Mouse (Mus musculus) liver, embryonic 12.5 days (tissue): ENCODE measurements at regions not wholly inside any gene's neighbourhood (a gene's known extent, or its start where the extent isn't known, plus 50 kb on each side); places are given as distances from the start of the nearest gene placed in this dataset.

Source experiments
- ATAC-seq: fragments of 200-750 bp; cut with Nextera tagmentation; 2 replicates; pipeline ENCODE4 v1.8.0; 2017; ENCODE audit warnings: moderate number of reproducible peaks, mild to moderate bottlenecking, moderate library complexity
- H3K27ac ChIP-seq: fragments of 300-500 bp; sonication (generic); 2 replicates; pipeline ENCODE4 v1.5.1; 2016; ENCODE audit warnings: mild to moderate bottlenecking
- H3K27me3 ChIP-seq: fragments of 300-500 bp; sonication (generic); replicated peaks from 2 replicates; pipeline ENCODE4 v1.6.1; 2016; ENCODE audit warnings: mild to moderate bottlenecking, moderate library complexity
- H3K36me3 ChIP-seq: fragments of 300-500 bp; sonication (generic); 2 replicates; pipeline ENCODE4 v1.6.1; 2016; ENCODE audit warnings: mild to moderate bottlenecking, moderate library complexity
- H3K4me1 ChIP-seq: fragments of 300-500 bp; sonication (generic); 2 replicates; pipeline ENCODE4 v1.6.1; 2016
- H3K4me2 ChIP-seq: fragments of 300-500 bp; sonication (generic); 2 replicates; pipeline ENCODE4 v1.6.1; 2016; ENCODE audit warnings: mild to moderate bottlenecking, moderate library complexity
- H3K4me3 ChIP-seq: fragments of 300-500 bp; sonication (generic); 2 replicates; pipeline ENCODE4 v1.5.1; 2016; ENCODE audit warnings: mild to moderate bottlenecking, moderate library complexity
- H3K9ac ChIP-seq: fragments of 300-500 bp; sonication (generic); 2 replicates; pipeline ENCODE4 v1.6.1; 2016; ENCODE audit warnings: mild to moderate bottlenecking, moderate library complexity
- H3K9me3 ChIP-seq: fragments of 300-500 bp; sonication (generic); replicated peaks from 2 replicates; pipeline ENCODE4 v1.6.1; 2016; ENCODE audit warnings: mild to moderate bottlenecking, moderate library complexity
- WGBS: fragments of 180-500 bp; shearing (Covaris S2); methylation state at CpG from one replicate; pipeline ENCODE4 v1.1.7; 2016; ENCODE audit not compliant: insufficient replicate concordance; 5-methylcytosine and 5-hydroxymethylcytosine counted together

DNA sequence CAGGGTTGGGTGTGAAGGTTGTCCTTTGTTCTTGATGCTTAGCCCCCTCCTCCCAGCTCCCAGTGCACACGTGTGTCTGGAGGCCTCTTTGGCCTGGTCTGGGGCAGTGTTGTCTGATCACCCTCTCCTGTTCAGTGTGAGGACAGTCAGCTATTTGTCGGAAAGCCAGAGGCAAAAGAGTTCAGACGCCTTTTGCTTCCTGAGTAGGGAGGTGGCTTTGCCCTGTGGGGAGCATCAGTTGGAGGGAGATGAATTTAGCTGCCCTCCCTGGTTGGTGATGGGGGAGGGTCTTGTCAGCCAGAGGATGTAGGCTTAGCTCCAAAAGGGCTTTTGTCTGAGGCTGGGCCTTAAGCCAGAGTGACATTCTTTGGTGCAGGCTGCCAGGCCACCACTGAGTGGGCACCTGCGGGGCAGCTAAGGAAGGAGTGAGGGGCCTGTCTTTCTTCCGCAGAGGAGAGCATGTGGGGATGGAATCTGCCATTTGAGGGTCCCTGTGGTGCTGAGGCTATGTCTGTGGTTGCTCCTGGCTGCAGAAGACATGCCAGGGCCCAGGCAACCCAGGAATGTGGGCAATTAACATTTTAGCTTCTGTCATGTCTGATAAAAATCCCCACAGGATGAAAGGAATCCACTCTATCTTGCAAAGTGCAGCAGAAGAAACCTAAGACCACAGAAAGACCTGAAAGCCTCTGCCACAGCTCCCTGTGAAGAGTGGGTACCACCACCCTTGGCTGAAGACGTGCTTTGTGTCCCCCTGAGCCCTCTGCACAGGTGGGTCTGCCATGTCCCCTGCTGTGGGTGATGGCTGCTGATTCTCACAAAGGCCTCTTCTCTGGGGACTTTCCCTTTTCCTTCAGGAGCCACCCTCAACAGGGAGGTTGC, 265.6 kb downstream of the Gm49356 start:
- H3K4me3 ChIP-seq: no peak overlapping the region
- no peak overlapping the region for H3K27ac ChIP-seq
- 0 out of 2 replicates have a peak, but pooled peaks cover 12% of the 10 kb centered on the region for H3K27me3 ChIP-seq
- WGBS: 39% methylated on average over 6 of the region's 6 CpGs
- no peaks in the 10 kb centered on the region for H3K36me3 ChIP-seq
- H3K9ac ChIP-seq: no peak overlapping the region
- no peaks in the 10 kb centered on the region for H3K9me3 ChIP-seq
- ATAC-seq: no peak
- H3K4me1 ChIP-seq: no peaks in the 10 kb centered on the region
- H3K4me2 ChIP-seq: no peak overlapping the region

- no peak overlapping the region for H3K4me3 ChIP-seq
- H3K9ac ChIP-seq: no peak overlapping the region
- H3K36me3 ChIP-seq: no peaks in the 10 kb centered on the region
- 0 out of 2 replicates have a peak, but pooled peaks cover 12% of the 10 kb centered on the region for H3K27me3 ChIP-seq
- H3K9me3 ChIP-seq: no peaks in the 10 kb centered on the region
- H3K27ac ChIP-seq: no peak overlapping the region
- no peaks in the 10 kb centered on the region for H3K4me1 ChIP-seq
- no peak for ATAC-seq
- H3K4me2 ChIP-seq: no peak overlapping the region
Observed at GRCm38 (mm10) chr15:59155289-59155623, 266.2 kb downstream of the Gm49356 start.

DNA sequence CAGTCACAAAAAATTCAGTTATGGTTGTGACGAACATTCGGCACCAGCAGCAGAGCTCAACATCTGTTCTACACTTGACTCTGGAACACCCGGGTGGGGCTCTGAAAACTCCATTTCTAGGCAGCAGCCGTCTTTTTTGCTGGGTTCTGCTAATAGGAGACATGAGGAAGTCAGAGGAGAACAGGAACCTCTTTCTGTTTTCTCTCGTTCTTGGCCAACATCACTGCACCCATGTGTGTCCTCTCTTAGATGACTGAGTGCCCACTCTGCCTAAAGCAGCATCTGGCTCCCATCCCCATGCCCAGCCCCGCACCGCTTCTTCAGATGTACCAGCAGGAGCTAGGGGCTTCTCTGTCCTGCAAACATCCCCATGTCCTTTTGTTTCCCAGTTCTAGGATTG, 267.2 kb downstream of the Gm49356 start:
- 72% methylated on average over 7 of the region's 7 CpGs for WGBS
- Histone ChIP-seq H3K9me3 (0 out of 2 replicates have a peak, but pooled peaks cover under 1% of the 10 kb centered on the region), H3K27me3 (0 out of 2 replicates have a peak, but pooled peaks cover 12% of the 10 kb centered on the region), H3K4me3 (no peak overlapping the region), H3K4me1 (no peaks in the 10 kb centered on the region), H3K9ac (no peak overlapping the region), H3K27ac (no peak overlapping the region), H3K4me2 (no peak overlapping the region), H3K36me3 (no peaks in the 10 kb centered on the region)
- ATAC-seq: no peak

DNA sequence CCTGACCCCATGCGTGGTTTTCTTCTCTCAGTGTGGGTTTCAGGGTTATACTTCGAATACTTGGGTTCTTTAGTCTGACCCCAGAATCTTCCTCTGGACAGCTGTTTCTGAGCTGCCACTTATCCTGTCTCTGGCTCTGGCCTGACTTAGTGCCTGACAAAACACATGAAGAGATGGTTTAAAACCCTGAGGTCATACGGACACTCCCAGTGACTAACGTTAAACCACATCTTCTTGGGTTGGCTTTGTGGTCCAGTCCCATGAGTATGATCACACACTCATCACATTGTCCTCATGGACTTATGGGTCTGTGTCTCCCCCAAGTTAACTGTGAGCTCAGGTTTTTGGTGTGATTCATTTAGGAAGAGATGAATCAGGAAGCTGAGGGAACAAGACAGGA, 269.7 kb downstream of the Gm49356 start:
- Histone ChIP-seq H3K9ac (no peak overlapping the region), H3K36me3 (no peaks in the 10 kb centered on the region), H3K4me1 (no peaks in the 10 kb centered on the region), H3K27ac (no peak overlapping the region), H3K4me2 (no peak overlapping the region), H3K27me3 (0 out of 2 replicates have a peak, but pooled peaks cover 12% of the 10 kb centered on the region), H3K9me3 (0 out of 2 replicates have a peak, but pooled peaks cover 3% of the 10 kb centered on the region), H3K4me3 (no peak overlapping the region)
- 80% methylated on average over 4 of the region's 4 CpGs for WGBS
- no peak for ATAC-seq

DNA sequence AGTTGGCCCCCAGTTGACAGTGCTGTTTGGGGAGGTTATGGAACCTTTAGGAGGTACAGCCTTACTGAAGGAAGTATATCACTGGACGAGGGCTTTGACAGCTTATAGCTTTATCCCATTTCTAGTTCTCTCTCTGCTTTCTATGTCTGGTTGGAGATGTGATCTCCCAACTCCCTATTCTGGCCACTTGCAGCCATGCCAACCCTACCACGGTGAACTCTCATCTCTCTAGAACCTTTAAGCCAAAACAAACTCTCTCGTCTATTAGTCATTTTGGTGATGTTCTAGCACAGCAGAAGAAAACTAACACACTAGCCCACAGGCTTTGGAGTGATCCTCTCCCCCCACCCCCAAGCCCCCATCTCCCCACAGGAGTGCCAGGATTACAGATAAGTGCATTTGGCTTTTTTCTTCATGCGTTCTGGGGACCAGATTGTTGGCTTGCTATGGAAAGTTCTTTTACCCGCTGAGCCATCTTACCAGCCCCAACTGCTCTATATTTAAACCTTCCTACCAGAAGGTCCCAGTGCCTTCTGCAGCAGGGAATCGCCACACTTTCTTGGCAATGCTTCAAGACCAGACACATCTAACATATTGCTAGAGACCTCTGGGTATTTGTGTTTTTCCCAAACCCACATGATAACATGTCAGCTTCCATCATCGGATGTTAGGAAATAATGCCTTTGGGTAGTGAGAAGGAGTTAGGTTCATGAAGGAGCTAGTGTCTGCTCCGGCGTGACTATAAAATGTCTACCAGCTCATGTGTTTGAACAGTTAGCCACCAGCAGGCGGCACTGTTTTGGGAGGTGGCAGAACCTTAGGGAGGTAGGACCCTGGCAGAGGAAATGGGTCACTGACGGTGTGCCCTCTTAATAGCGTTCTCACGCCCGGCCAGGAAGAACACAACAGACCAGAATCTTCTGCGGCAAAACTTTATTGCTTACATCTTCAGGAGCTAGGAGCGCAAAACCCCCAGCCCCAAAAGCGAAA, 272.1 kb downstream of the Gm49356 start:
- WGBS: 85% methylated on average over 16 of the region's 17 CpGs
- Histone ChIP-seq H3K4me2 (no peak overlapping the region), H3K4me3 (no peak overlapping the region), H3K4me1 (no peaks in the 10 kb centered on the region), H3K36me3 (no peaks in the 10 kb centered on the region), H3K9ac (no peak overlapping the region), H3K27ac (no peak overlapping the region), H3K9me3 (0 out of 2 replicates have a peak, but pooled peaks cover 3% of the 10 kb centered on the region), H3K27me3 (no peaks in the 10 kb centered on the region)
- ATAC-seq: no peak

GRCm38 (mm10) chr15:59167937-59168659, 279.0 kb downstream of the Gm49356 start:
- Histone ChIP-seq H3K4me1 (no peaks in the 10 kb centered on the region), H3K4me2 (no peak overlapping the region), H3K27me3 (no peaks in the 10 kb centered on the region), H3K9me3 (no peaks in the 10 kb centered on the region), H3K36me3 (no peaks in the 10 kb centered on the region), H3K27ac (no peak overlapping the region), H3K4me3 (no peak overlapping the region), H3K9ac (no peak overlapping the region)
- ATAC-seq: no peak
- 77% methylated on average over 8 of the region's 8 CpGs for WGBS

- no peaks in the 10 kb centered on the region for H3K4me1 ChIP-seq
- no peak overlapping the region for H3K4me3 ChIP-seq
- H3K9me3 ChIP-seq: no peaks in the 10 kb centered on the region
- no peak for ATAC-seq
- no peak overlapping the region for H3K9ac ChIP-seq
- H3K27me3 ChIP-seq: no peaks in the 10 kb centered on the region
- H3K36me3 ChIP-seq: no peaks in the 10 kb centered on the region
- no peak overlapping the region for H3K4me2 ChIP-seq
- 80% methylated on average over 4 of the region's 4 CpGs for WGBS
- no peak overlapping the region for H3K27ac ChIP-seq
Observed at GRCm38 (mm10) chr15:59168660-59169170, 279.6 kb downstream of the Gm49356 start.

DNA sequence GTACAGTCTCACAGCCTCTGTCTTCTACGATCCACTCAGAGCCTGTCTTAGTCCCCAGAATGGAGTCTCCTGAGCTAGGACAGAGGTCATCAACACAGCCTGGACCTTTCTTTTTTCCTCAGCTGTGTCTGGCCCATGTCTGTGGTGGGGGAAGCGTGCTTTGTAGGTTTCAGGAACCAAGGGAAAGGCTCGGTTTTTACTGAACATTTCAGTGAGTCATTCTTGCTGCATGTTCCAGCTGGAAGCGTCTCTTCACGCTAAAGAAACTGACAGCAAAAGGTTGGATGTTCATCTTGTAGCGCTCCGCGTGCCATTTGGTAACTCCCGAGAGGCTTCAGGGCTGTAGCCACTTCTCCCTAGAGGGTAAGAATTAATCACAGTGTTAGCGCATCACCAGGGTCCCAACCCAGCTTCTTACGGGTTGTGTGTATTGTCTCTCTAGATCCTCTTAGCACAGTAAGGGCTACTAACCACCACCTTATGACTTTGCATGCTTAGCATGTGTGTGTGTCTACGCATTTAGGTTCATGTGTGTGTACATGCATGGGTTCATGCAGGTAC, 280.2 kb downstream of the Gm49356 start:
- no peak overlapping the region for H3K4me2 ChIP-seq
- WGBS: 82% methylated on average over 12 of the region's 12 CpGs
- no peak overlapping the region for H3K4me3 ChIP-seq
- no peak overlapping the region for H3K27ac ChIP-seq
- no peaks in the 10 kb centered on the region for H3K27me3 ChIP-seq
- H3K36me3 ChIP-seq: no peaks in the 10 kb centered on the region
- 0 out of 2 replicates have a peak, but pooled peaks cover under 1% of the 10 kb centered on the region for H3K4me1 ChIP-seq
- no peaks in the 10 kb centered on the region for H3K9me3 ChIP-seq
- ATAC-seq: no peak
- H3K9ac ChIP-seq: no peak overlapping the region

GRCm38 (mm10) chr15:59169831-59170230, 280.7 kb downstream of the Gm49356 start:
- no peak overlapping the region for H3K4me3 ChIP-seq
- ATAC-seq: no peak
- 0 out of 2 replicates have a peak, but pooled peaks cover 4% of the 10 kb centered on the region for H3K4me1 ChIP-seq
- no peaks in the 10 kb centered on the region for H3K9me3 ChIP-seq
- no peak overlapping the region for H3K27ac ChIP-seq
- 68% methylated on average over 3 of the region's 3 CpGs for WGBS
- no peaks in the 10 kb centered on the region for H3K36me3 ChIP-seq
- no peak overlapping the region for H3K4me2 ChIP-seq
- no peaks in the 10 kb centered on the region for H3K27me3 ChIP-seq
- H3K9ac ChIP-seq: no peak overlapping the region

DNA sequence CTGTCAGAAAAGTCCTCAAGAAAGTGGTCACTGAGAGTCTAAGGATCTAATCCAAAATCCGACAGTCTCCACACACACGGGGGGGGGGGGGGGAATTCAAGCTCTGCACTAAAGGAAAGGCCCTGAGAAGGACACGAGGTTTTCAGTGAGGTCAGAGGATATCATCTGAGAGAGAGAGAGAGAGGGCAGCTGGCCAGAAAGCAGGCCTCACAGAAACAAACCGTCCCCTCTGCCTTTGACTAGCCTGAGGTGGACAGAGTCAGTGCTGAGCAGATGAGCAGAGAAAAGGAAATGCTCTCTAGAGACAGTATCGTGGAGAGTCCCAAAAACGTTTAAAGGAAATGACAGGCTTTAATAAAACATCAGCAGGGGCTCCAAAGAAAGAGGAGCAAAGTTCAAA, 282.0 kb downstream of the Gm49356 start:
- no peak overlapping the region for H3K27ac ChIP-seq
- no peaks in the 10 kb centered on the region for H3K27me3 ChIP-seq
- no peak overlapping the region for H3K9ac ChIP-seq
- 29% methylated on average over 6 of the region's 6 CpGs for WGBS
- no peak overlapping the region for H3K4me3 ChIP-seq
- ATAC-seq: no peak
- H3K4me2 ChIP-seq: no peak overlapping the region
- H3K36me3 ChIP-seq: no peaks in the 10 kb centered on the region
- H3K4me1 ChIP-seq: 0 out of 2 replicates have a peak, but pooled peaks cover 8% of the 10 kb centered on the region
- no peaks in the 10 kb centered on the region for H3K9me3 ChIP-seq
